Mouse (Mus musculus) ES-CJ7 (cell line): ENCODE results near the gene Hs6st2.

Experiments
- DNase-seq: peaks from one replicate; pipeline ENCODE4 v3.0.0; 2011; ENCODE audit warnings: low read depth, low spot score

Gene Hs6st2

GRCm38 (mm10) chrX:51681756-51682155 is at the start of gene Hs6st2:
Gene Hs6st2, minus strand, starts transcription at chrX:51681856.
- no peak for DNase-seq

- DNase-seq: no peak
Measured at GRCm38 (mm10) chrX:51714086-51714745, 32.6 kb upstream of the Hs6st2 start.

- DNase-seq: no peak
Measured at GRCm38 (mm10) chrX:51712996-51713395, 31.3 kb upstream of the Hs6st2 start.

DNA sequence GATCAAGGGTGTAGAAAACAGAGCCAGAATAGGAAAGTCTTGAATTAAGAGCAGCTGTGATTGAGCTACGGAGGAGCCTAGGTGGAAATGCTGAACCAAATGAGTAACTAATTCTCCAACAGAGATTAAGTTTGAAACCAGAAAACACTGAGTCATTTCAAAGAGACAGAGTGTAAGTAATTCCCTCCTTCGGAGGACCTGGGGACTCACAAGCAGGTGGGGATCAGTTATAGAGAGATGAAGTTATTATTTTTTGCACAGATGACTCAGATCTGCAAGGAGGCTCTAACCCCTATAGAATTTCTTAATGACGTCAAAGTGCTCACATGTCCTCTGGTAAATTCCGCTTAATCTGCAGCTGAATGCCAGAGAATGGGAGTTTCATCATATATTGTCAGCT is 21.2 kb upstream of the Hs6st2 start:
- no peak for DNase-seq

- no peak for DNase-seq
Measured at GRCm38 (mm10) chrX:51699079-51699478, 17.4 kb upstream of the Hs6st2 start.

DNA sequence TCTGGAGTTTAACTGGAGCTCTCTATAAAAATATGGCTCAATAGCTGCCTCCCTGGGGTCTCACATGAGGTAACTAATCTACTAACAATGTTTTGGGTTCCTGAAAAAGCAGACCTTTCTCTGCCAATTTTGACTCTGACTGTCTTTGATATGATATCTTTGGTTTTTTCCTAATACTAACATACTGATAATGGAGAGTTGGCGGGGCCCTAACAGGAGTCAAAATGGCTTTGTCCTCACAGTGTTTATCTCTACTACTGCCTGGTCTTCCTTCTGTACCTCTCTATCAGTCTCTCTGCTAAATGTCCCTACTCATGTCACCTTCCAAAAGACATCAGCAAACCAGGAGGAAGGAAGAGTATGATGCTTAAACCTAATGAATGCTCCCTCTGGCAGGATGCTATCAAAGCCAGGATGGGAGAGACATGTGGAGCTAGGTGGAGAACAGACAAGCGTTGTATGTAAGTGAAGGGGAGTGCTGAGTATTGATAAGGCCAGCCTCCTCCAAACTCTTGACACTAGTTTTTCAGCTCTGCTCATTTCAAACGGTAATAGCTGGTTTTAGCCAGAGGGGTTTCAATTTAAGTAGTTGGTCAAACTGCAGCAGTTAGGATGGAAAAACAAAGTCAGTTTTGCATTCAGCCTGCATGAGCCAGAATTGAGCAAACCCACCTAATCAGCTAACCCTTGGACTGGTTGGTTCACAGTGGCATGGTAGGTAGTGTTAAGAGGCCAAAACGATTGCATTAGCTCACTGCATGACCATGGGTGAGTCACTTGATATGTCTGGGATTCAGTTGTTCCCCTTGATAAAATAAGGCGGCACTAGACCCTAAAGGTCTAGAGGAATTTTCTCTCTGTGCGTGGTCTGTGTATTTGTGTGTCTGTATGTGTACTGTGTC is 4.6 kb upstream of the Hs6st2 start:
- no peak for DNase-seq

DNA sequence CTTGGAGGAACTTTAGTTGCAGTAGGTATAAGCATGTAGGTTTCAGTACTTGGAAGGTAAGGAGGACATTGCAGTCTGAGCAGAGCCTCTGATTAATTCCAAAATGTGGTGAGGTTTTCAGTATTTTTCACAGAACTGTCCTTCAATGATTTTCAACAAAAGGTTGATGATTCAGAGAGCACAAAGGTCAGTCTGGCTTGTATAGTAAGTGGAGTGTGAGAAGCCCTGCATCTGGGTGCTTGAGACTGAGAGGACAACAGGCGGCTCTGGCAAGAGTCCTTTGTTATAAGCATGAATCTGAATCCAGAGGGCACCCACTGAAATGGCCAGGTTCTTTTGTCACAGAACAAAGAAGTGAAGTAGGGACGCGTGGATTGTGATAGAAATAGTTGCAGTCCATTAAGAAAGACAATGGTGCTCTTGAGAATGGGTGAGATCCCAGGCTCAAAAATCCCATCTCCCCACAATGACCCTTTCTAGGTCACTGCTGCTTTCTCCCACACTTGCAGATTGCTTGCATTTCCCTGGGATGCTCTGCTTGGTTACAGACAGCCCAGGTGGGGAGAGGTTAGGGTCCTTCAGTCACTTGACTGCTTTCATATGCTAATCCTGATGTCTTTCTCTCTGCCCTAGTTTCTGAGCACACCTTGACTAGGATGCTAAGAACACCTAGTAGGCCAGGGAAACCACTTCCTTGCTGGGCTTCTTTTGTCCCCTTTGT is 2.8 kb upstream of the Hs6st2 start:
- DNase-seq: peak; percentile 92

GRCm38 (mm10) chrX:51681170-51681667 is 437 bp downstream of the Hs6st2 start:
- DNase-seq: peak; percentile 14

GRCm38 (mm10) chrX:51680428-51681169 is 1.1 kb downstream of the Hs6st2 start:
- DNase-seq: peak; percentile 17

DNA sequence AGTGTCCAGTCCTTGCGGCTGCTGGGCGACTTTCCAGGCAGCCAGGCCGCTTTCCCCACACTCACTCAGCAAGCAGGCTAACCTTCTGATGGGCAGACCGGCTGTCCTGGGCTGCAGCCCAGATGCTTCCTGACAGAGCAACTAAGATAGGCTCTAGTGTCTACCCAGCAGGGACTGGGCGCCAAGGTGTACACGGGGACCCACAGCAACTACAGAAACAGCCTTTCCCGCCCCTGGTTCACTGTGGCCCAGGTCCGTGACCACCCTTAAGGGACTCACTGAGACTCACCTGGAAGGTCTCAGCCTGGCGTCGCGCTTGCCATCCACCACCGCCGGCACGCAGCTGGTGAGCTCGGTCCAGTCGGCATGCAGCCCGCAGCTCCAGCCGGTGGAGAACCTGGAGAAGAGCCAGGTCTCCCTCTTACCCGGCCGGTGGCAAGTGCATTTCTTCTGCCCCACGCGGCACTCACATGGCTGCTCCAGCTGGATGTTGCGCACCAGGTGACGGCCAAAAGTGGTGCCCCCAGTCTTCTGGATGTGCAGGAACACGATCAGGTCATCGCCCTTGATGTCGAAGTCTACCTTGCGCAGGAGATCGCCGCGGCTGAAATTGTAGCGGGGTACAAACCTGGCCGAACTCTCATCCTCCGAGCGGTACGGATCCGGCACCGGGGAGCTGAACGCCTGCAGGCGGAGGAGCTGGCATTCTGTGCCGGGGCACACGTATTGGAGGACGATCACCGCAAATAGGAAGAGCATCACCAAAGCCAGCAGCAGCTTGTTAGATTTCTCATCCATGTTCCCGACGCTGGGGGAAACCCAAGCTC is 1.8 kb downstream of the Hs6st2 start:
- no peak for DNase-seq

DNA sequence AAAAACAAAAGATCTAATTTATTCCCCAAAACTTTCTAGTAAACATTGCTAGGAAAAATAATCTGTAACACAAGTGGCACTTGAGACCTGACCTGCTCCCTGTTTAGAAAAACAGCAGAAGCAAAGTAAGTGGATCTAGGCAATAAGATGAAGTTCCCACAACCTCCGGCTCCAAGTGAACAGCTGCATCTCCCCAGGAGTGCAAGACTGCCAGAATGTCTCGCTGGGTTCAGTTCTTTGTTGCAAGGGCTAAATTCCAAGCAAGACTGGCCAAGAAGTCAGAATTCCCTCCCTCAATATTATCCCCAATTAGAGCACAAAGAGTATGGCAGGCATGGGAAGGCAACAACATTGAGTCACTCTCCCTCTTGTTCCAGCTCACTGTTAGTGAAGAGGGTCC is 23.4 kb downstream of the Hs6st2 start:
- no peak for DNase-seq

DNA sequence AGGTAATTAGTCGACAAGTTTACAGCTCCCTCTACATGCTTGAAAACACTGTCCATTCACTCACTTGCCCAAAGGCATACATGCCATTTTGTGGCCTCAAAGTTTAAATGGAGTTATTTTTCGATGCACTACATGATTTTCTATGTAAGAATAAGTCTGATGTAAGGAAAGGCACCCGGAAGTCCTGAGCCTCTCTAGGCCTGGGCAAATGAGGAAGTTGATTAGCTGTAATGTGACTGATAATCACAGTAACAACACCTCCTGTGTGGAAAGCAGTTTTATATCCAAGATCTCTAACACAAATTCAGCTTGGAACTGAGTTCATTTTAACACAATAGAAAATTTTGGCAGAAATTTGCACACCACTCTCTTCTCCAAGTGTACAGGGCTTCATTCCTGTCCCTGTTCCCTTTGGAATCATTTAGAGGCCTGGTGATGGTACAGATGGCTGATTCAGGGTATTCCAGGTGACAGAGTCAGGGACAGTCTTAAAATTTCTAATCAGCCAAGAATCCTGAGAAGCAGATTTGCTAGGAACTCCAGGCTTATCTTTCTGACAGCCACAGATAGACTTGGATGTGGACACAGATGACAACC is 38.9 kb downstream of the Hs6st2 start:
- no peak for DNase-seq

GRCm38 (mm10) chrX:51635756-51636155 is 45.9 kb downstream of the Hs6st2 start:
- DNase-seq: no peak

DNA sequence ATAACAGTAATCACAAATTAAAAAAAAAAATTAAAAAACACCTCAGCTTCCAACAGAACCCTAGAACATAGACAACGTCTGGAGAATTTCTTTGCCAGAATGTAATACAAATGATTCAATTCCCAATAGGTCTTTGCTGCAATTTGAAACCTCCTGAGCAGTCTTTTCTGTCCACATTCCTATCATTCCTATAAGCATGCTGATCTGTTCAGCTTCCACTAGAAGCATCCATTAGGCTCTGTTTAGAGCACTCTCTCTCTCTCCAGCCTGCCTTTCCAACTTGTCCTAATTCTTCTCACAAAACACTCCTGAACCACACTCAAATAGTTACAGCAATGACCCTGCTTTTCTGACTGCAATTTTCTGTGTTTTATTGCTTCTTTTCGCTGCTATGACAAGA is 50.3 kb downstream of the Hs6st2 start:
- no peak for DNase-seq

GRCm38 (mm10) chrX:51614384-51615004 is 67.2 kb downstream of the Hs6st2 start:
- DNase-seq: no peak

GRCm38 (mm10) chrX:51610743-51611142 is 70.9 kb downstream of the Hs6st2 start:
- no peak for DNase-seq

DNA sequence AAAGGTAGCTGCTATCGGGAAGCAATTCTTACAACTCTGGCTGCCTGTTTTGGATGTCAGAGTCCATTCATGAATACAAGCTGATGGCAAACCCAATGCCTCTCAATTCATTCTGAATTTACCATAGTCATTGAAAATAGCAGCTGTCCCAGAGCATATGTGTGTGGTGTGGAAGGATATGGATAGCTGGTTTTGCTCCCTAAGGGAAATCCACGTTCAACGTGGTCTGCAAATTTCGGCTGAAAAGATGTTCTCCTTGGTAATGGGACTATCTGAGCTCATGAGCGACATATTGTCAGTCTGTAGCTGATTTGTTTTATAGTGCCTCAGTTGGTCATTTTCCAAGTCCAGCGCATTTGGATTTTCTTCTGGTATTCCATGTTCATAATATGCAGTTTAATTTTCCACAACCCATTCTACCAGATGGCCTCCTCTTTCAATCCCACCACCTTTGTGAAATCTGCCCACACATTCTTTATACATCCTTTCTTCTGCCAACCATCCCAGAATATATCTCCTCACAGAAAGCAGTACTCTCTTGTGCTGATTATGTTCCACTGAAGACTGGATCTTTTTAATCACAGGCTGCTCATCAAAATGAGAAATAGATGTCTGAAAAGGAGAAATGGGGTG is 75.3 kb downstream of the Hs6st2 start:
- no peak for DNase-seq

GRCm38 (mm10) chrX:51592751-51593150 is 88.9 kb downstream of the Hs6st2 start:
- DNase-seq: no peak

- DNase-seq: no peak
Measured at GRCm38 (mm10) chrX:51590448-51591010, 91.1 kb downstream of the Hs6st2 start.
